Comparison of ENCODE assay signal across 22 mouse cellular contexts in genomic region chr4:57214852-57215251, GRCm38 (mm10).
"Had no signal": no experiment of that assay in that cellular context is flagged by ENCODE, and none has a peak within 500 bp of the region (broad histone marks: within the 10 kb centered on the region; RNA-seq: fewer than 3 reads in every experiment).

No protein-coding gene starts in this region.

- H3K9me3 ChIP-seq: limb, embryonic 10.5 days; limb, embryonic 13.5 days; liver, embryonic 12.5 days; liver, embryonic 15.5 days; lung, embryonic 15.5 days; megakaryocyte, embryonic 14.5 days; neural tube, embryonic 13.5 days had no signal

- ATAC-seq: liver, embryonic 12.5 days had no signal

- H3K4me3 ChIP-seq: limb, embryonic 10.5 days; limb, embryonic 13.5 days; liver, embryonic 12.5 days; liver, embryonic 15.5 days; lung, embryonic 15.5 days; megakaryocyte, embryonic 14.5 days; myocyte; neural tube, embryonic 13.5 days had no signal

- H3K9ac ChIP-seq: limb, embryonic 13.5 days; liver, embryonic 12.5 days; liver, embryonic 15.5 days; lung, embryonic 15.5 days; neural tube, embryonic 13.5 days had no signal

- H3K4me1 ChIP-seq: limb, embryonic 10.5 days; limb, embryonic 13.5 days; liver, embryonic 12.5 days; liver, embryonic 15.5 days; lung, embryonic 15.5 days had no signal

- H3K4me2 ChIP-seq: limb, embryonic 13.5 days; liver, embryonic 12.5 days; liver, embryonic 15.5 days; lung, embryonic 15.5 days; midbrain, embryonic 11.5 days; neural tube, embryonic 13.5 days had no signal

- H3K27ac ChIP-seq: limb, embryonic 10.5 days; limb, embryonic 13.5 days; liver, embryonic 12.5 days; liver, embryonic 15.5 days; lung, embryonic 15.5 days; neural tube, embryonic 13.5 days had no signal

- DNase-seq: kidney, adult 18-20 months; kidney, adult 9 months; kidney, postnatal 14 days; kidney, postnatal 4 days; layer of hippocampus, adult 9-11 months; liver; lung, adult 18-20 months; lung, postnatal 10 days; lung, postnatal 36 days; retina, postnatal 1 day; right cerebral cortex, postnatal 25 days; thymus, adult 18-20 months; thymus, postnatal 36 days had no signal

- H3K36me3 ChIP-seq: limb, embryonic 10.5 days; liver, embryonic 12.5 days; liver, embryonic 15.5 days; lung, embryonic 15.5 days had no signal

- H3K27me3 ChIP-seq: limb, embryonic 13.5 days; liver, embryonic 12.5 days; liver, embryonic 15.5 days; lung, embryonic 15.5 days; megakaryocyte, embryonic 14.5 days; neural tube, embryonic 13.5 days had no signal
